Mouse (Mus musculus): ENCODE results near the gene Cables2.

- TF ChIP-seq CTCF (conservative IDR thresholded peaks at IDR 0.05; ENCODE audit: low read length) (peak; percentile 82), POU5F1 (IDR thresholded peaks at IDR 0.05; ENCODE audit: borderline replicate concordance, low read length) (no peak)
Observed at GRCm38 (mm10) chr2:180275836-180276235, 2.5 kb upstream of the Cables2 start.

All from E14TG2a.4 (cell line).